Mouse (Mus musculus) effector memory CD4-positive, alpha-beta T cell, adult 7 months (primary cell): Measurements from ENCODE around the gene Olfr686. TPM values are rescaled to one million over a fixed set of nuclear protein-coding genes. Genes with fewer than 3 reads are reported as not detected.

Experiments
- polyA plus RNA-seq: library from polyadenylated mRNA; unstranded; fragments of 100-300 nt; shearing (Covaris generic); gene quantifications from one replicate; pipeline ENCODE4 v1.2.1, GENCODE M21; 2017

Gene Olfr686
- not detected for polyA plus RNA-seq

GRCm38 (mm10) chr7:105207385-105207784 lies at the start of gene Olfr686:
Gene Olfr686, minus strand, starts transcription at chr7:105207485.

GRCm38 (mm10) chr7:105185912-105186311 lies 21.4 kb downstream of the Olfr686 start, which contains the start of gene Olfr685:
Gene Olfr685, minus strand, starts transcription at chr7:105186012.

GRCm38 (mm10) chr7:105163553-105163952 lies 43.7 kb downstream of the Olfr686 start, which contains the start of gene Olfr684:
Gene Olfr684, minus strand, starts transcription at chr7:105163653.

Other genes starting within 250 kb of the Olfr686 start
- gene Olfr670, start 244.9 kb downstream of the Olfr686 start, polyA plus RNA-seq = not detected
- 0.34 TPM for gene Olfr671, start 228.4 kb downstream of the Olfr686 start, polyA plus RNA-seq
- not detected for gene Olfr672, start 205.5 kb downstream of the Olfr686 start, polyA plus RNA-seq
- gene Olfr675, start 179.0 kb downstream of the Olfr686 start, polyA plus RNA-seq = not detected
- not detected for gene Olfr676, start 174.8 kb downstream of the Olfr686 start, polyA plus RNA-seq
- gene Olfr677, start 156.1 kb downstream of the Olfr686 start, polyA plus RNA-seq = not detected
- not detected for gene Olfr678, start 143.0 kb downstream of the Olfr686 start, polyA plus RNA-seq
- not detected for gene Olfr679, start 126.3 kb downstream of the Olfr686 start, polyA plus RNA-seq
- not detected for gene Olfr680-ps1, start 114.7 kb downstream of the Olfr686 start, polyA plus RNA-seq
- gene Olfr681, start 90.6 kb downstream of the Olfr686 start, polyA plus RNA-seq = not detected
- not detected for gene Olfr683, start 60.5 kb downstream of the Olfr686 start, polyA plus RNA-seq
- gene Olfr684, start 43.8 kb downstream of the Olfr686 start, polyA plus RNA-seq = 0.12 TPM
- not detected for gene Olfr685, start 21.5 kb downstream of the Olfr686 start, polyA plus RNA-seq
- gene Olfr688, start 80.6 kb upstream of the Olfr686 start, polyA plus RNA-seq = not detected
- 0.17 TPM for gene Olfr689, start 103.7 kb upstream of the Olfr686 start, polyA plus RNA-seq
- gene Olfr690, start 126.6 kb upstream of the Olfr686 start, polyA plus RNA-seq = not detected
- gene Olfr691, start 134.8 kb upstream of the Olfr686 start, polyA plus RNA-seq = 0.43 TPM
- not detected for gene Olfr692, start 160.7 kb upstream of the Olfr686 start, polyA plus RNA-seq
- not detected for gene Gm5901, start 167.6 kb upstream of the Olfr686 start, polyA plus RNA-seq
- gene Fam160a2, start 192.6 kb upstream of the Olfr686 start, polyA plus RNA-seq = 57.6 TPM
- gene Cnga4, start 197.1 kb upstream of the Olfr686 start, polyA plus RNA-seq = not detected
- gene Cckbr, start 218.2 kb upstream of the Olfr686 start, polyA plus RNA-seq = not detected